Mouse (Mus musculus) liver (tissue): Measurements from ENCODE around the gene Pdcd1lg2.

Experiments
- DNase-seq: peaks from one replicate; pipeline ENCODE4 v3.0.0-alpha.2; 2020; ENCODE audit warnings: mixed read lengths

Gene Pdcd1lg2

GRCm38 (mm10) chr19:29474803-29475202 lies 64.1 kb downstream of the Pdcd1lg2 start:
- no peak for DNase-seq

GRCm38 (mm10) chr19:29475210-29475620 lies 64.5 kb downstream of the Pdcd1lg2 start:
- DNase-seq: no peak

GRCm38 (mm10) chr19:29478598-29478997 lies 67.9 kb downstream of the Pdcd1lg2 start:
- no peak for DNase-seq

- no peak for DNase-seq
Observed at GRCm38 (mm10) chr19:29481578-29481977, 70.9 kb downstream of the Pdcd1lg2 start.

GRCm38 (mm10) chr19:29482148-29482547 lies 71.4 kb downstream of the Pdcd1lg2 start:
- DNase-seq: no peak

- DNase-seq: no peak
Observed at GRCm38 (mm10) chr19:29482637-29483036, 71.9 kb downstream of the Pdcd1lg2 start.

GRCm38 (mm10) chr19:29483386-29483785 lies 72.7 kb downstream of the Pdcd1lg2 start:
- no peak for DNase-seq

GRCm38 (mm10) chr19:29484537-29484936 lies 73.8 kb downstream of the Pdcd1lg2 start:
- no peak for DNase-seq

GRCm38 (mm10) chr19:29485257-29485948 lies 74.7 kb downstream of the Pdcd1lg2 start:
- DNase-seq: no peak

GRCm38 (mm10) chr19:29486545-29487206 lies 76.0 kb downstream of the Pdcd1lg2 start:
- DNase-seq: no peak

- peak; percentile 2 for DNase-seq
Observed at GRCm38 (mm10) chr19:29487326-29488072, 76.8 kb downstream of the Pdcd1lg2 start.

GRCm38 (mm10) chr19:29488073-29488390 lies 77.3 kb downstream of the Pdcd1lg2 start:
- peak; percentile 12 for DNase-seq

GRCm38 (mm10) chr19:29488420-29488819 lies 77.7 kb downstream of the Pdcd1lg2 start:
- DNase-seq: peak; percentile 2

- DNase-seq: no peak
Observed at GRCm38 (mm10) chr19:29489785-29490284, 79.1 kb downstream of the Pdcd1lg2 start.

- DNase-seq: no peak
Observed at GRCm38 (mm10) chr19:29491467-29491866, 80.7 kb downstream of the Pdcd1lg2 start.

GRCm38 (mm10) chr19:29494454-29494853 lies 83.7 kb downstream of the Pdcd1lg2 start:
- no peak for DNase-seq

GRCm38 (mm10) chr19:29496001-29496597 lies 85.4 kb downstream of the Pdcd1lg2 start:
- no peak for DNase-seq

- peak; percentile 52 for DNase-seq
Observed at GRCm38 (mm10) chr19:29496786-29497557, 86.3 kb downstream of the Pdcd1lg2 start.

- DNase-seq: peak; percentile 23
Observed at GRCm38 (mm10) chr19:29497874-29498273, 87.2 kb downstream of the Pdcd1lg2 start.

- DNase-seq: no peak
Observed at GRCm38 (mm10) chr19:29498842-29499456, 88.2 kb downstream of the Pdcd1lg2 start.

- DNase-seq: no peak
Observed at GRCm38 (mm10) chr19:29500333-29500732, 89.6 kb downstream of the Pdcd1lg2 start.

GRCm38 (mm10) chr19:29501106-29501505 lies 90.4 kb downstream of the Pdcd1lg2 start:
- peak; percentile 48 for DNase-seq
